Mouse (Mus musculus) spleen, embryonic (tissue): ENCODE data around the gene N4bp2l2.

ENCODE experiments used
- CTCF ChIA-PET: fragments of 350-600 bp; sonication (Branson Sonifier 250); formaldehyde crosslinking; loops from one replicate; lab custom pipeline; 2022; lab: Charles Lee

The N4bp2l2 gene

DNA sequence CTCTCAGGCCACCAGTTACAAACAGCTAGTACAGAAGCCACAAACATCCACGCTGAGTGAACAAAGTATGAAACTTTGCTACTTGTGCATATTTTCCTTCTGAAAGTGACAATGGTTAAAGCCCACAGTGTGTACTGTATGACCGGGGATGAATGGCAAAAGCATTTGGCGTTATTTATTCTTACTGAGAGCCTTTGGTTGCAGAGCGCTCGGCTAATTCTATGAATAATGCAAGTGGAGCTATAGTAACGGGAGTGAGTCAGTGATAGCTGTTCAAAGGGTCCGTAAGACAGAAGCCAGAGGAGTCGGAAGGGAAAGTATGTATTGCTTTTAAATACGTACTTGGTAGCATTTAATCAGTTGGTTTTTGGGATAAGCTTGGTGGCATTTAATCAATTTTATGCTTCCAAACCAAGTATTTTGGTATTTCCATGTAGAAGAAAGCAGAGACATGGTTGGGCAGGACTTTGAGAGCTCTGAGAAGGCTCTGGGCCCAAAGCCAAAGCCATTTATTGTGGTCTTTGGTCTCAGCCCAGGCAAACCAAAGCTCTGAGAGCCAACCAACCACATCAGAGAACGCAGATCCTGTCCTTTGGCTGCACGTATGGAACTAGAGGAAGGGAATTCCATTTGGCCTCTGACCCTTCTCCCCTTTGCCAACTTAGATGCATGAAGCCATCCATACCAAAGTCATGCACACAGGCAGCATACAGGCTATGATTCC lies 95.3 kb downstream of the N4bp2l2 start:
- CTCF ChIA-PET = no interaction called here

DNA sequence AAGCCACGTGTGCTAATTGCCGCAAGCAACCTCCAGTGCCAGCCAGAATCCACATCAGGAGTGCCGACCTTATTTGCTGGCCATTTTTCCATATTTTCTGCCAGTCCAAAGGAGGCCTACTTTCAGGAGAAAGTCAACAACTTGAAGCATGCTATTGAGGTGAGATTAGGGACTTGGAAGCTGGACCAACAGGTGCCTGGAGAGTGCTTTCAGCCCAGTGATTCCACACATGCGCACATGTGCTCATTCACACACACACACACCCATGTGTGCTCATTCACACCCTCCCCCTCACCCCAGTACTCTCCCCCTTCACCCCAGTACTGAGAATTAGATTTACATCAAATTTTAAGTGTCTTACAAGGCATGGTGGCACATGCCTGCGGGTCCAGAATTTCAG lies 99.0 kb downstream of the N4bp2l2 start:
- CTCF ChIA-PET = no interaction called here

GRCm38 (mm10) chr5:150566226-150566625 lies 99.8 kb downstream of the N4bp2l2 start:
- CTCF ChIA-PET = no interaction called here

- CTCF ChIA-PET = no interaction called here
Measured at GRCm38 (mm10) chr5:150564426-150564825, 101.6 kb downstream of the N4bp2l2 start.

- CTCF ChIA-PET = no interaction called here
Measured at GRCm38 (mm10) chr5:150561783-150562182, 104.2 kb downstream of the N4bp2l2 start.

DNA sequence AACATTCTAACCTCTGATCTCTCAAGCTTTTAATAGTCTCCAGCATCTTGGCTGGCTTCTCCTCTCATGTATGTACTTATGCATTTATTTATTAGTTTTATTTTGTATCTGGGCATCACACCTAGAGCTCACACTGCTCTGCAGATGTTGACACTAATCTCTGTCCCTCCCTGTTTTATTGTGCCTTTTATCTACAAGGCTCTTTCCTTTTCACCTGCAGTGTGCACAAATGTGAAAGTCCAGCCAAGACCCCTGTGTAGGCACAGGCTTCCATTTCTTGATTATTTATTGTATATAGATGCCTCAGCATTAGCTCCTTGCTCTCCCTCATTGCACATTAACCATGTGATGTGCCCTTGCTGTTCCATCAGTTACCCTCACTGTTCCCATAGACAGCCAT lies 104.6 kb downstream of the N4bp2l2 start:
- CTCF ChIA-PET = no interaction called here

GRCm38 (mm10) chr5:150560851-150561250 lies 105.1 kb downstream of the N4bp2l2 start:
- CTCF ChIA-PET = no interaction called here

GRCm38 (mm10) chr5:150559519-150560103 lies 106.4 kb downstream of the N4bp2l2 start:
- CTCF ChIA-PET = interaction anchor here (0.5 kb wide), 1 partner anchor 95 kb away, joined by 4 read pairs; no protein-coding TSS in a partner anchor
